ENCODE assay signal across 26 mouse cellular contexts in the genomic region with DNA sequence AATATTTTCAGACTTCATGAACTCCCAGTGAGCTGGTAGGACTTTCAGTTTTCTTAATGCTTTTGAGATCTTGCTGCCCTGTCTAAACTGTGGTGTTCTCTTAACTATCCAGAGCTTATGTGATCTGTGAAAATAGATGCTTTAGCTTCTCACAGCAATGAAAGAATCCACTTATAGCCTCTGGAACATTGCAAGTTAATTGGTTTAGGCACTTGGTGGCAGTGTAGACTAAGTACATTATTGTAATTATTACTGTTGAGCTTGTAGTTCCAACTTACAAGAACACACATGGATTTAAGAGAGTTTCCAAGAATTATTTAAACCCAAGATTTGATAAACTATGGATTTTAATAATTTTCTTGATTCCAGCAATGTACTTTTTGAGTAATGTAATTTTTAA.
A peak's percentile ranks its signal among the peaks of the same experiment; 100 is the strongest.
DNase-seq lines count a peak whose midpoint lies in the region; ATAC-seq and TF ChIP-seq lines count a peak whose summit lies in the region.
"Had no signal": no experiment of that assay in that cellular context is flagged by ENCODE, and none has a peak within 500 bp of the region (broad histone marks: within the 10 kb centered on the region; RNA-seq: fewer than 3 reads in every experiment).

No protein-coding gene starts in this region.

- DNase-seq in embryonic facial prominence, embryonic 14.5 days (ENCODE audit: low spot score) = peak; percentile 9
- DNase-seq in embryonic facial prominence, embryonic 10.5 days (ENCODE audit: low spot score) = no peak
- peak; percentile 63 for DNase-seq in midbrain, embryonic 14.5 days
- DNase-seq in midbrain, embryonic 11.5 days (ENCODE audit: low spot score, missing footprints) = no peak
- DNase-seq in brain, embryonic 18.5 days (ENCODE audit: low read depth, low spot score) = peak; percentile 22
- no peak for DNase-seq in thymus, postnatal 0 days (ENCODE audit: low spot score)
- DNase-seq: adrenal gland, adult 8-10 months; B cell, adult 2 months; cerebellum, adult 11 months; cerebellum, postnatal 14 days; gastrocnemius, adult 2 months; heart, adult 11 months; heart, postnatal 36 days; kidney, adult 2 months; kidney, postnatal 25 days; layer of hippocampus, adult 9-11 months; liver, embryonic 13.5 days; right cerebral cortex, postnatal 4 days; thymus, postnatal 25 days had no signal

- H3K9me3 ChIP-seq in embryonic facial prominence, embryonic 14.5 days (ENCODE audit: control insufficient read depth, low read length) = no peaks in the 10 kb centered on the region
- H3K9me3 ChIP-seq in embryonic facial prominence, embryonic 10.5 days = no peaks in the 10 kb centered on the region
- H3K9me3 ChIP-seq in intestine, postnatal 0 days (ENCODE audit: control insufficient read depth) = no peaks in the 10 kb centered on the region
- no peaks in the 10 kb centered on the region for H3K9me3 ChIP-seq in intestine, embryonic 15.5 days
- H3K9me3 ChIP-seq in midbrain, embryonic 14.5 days (ENCODE audit: control insufficient read depth, low read length) = no peaks in the 10 kb centered on the region
- no peaks in the 10 kb centered on the region for H3K9me3 ChIP-seq in midbrain, embryonic 11.5 days (ENCODE audit: control insufficient read depth, low read length)
- H3K9me3 ChIP-seq: heart, embryonic 13.5 days; limb, embryonic 13.5 days; liver, embryonic 13.5 days; midbrain, embryonic 15.5 days had no signal

- H3K36me3 ChIP-seq in embryonic facial prominence, embryonic 14.5 days (ENCODE audit: control insufficient read depth, insufficient read depth, low read length) = no peaks in the 10 kb centered on the region
- H3K36me3 ChIP-seq in embryonic facial prominence, embryonic 10.5 days (replicated peaks) = no peaks in the 10 kb centered on the region
- no peaks in the 10 kb centered on the region for H3K36me3 ChIP-seq in intestine, postnatal 0 days (ENCODE audit: control insufficient read depth, insufficient read depth)
- no peaks in the 10 kb centered on the region for H3K36me3 ChIP-seq in intestine, embryonic 15.5 days
- no peaks in the 10 kb centered on the region for H3K36me3 ChIP-seq in midbrain, embryonic 14.5 days (ENCODE audit: control insufficient read depth, insufficient read depth, low read length)
- no peaks in the 10 kb centered on the region for H3K36me3 ChIP-seq in midbrain, embryonic 11.5 days (ENCODE audit: control insufficient read depth, insufficient read depth, low read length)
- H3K36me3 ChIP-seq: heart, embryonic 13.5 days; limb, embryonic 13.5 days; liver, embryonic 13.5 days; midbrain, embryonic 15.5 days had no signal

- ATAC-seq in embryonic facial prominence, embryonic 14.5 days (ENCODE audit: low read depth) = no peak
- no peak for ATAC-seq in intestine, postnatal 0 days
- no peak for ATAC-seq in intestine, embryonic 15.5 days
- ATAC-seq in midbrain, embryonic 14.5 days (ENCODE audit: low FRiP score, low TSS enrichment) = no peak
- ATAC-seq in midbrain, embryonic 11.5 days (ENCODE audit: low FRiP score) = no peak
- ATAC-seq: forebrain, embryonic 16.5 days; midbrain, embryonic 15.5 days had no signal

- H3K4me3 ChIP-seq in embryonic facial prominence, embryonic 14.5 days (ENCODE audit: low read depth, low read length) = no peak overlapping the region
- H3K4me3 ChIP-seq in embryonic facial prominence, embryonic 10.5 days = no peak overlapping the region
- H3K4me3 ChIP-seq in intestine, postnatal 0 days (ENCODE audit: low read depth, low read length) = no peak overlapping the region
- H3K4me3 ChIP-seq in intestine, embryonic 15.5 days (replicated peaks) = no peak overlapping the region
- H3K4me3 ChIP-seq in midbrain, embryonic 14.5 days (replicated peaks; ENCODE audit: low read depth, low read length) = no peak overlapping the region
- H3K4me3 ChIP-seq in midbrain, embryonic 11.5 days (ENCODE audit: low read depth, low read length) = no peak overlapping the region
- H3K4me3 ChIP-seq: erythroblast, embryonic 14.5 days; gastrocnemius, adult 2 months; heart, embryonic 13.5 days; limb, embryonic 13.5 days; liver, embryonic 13.5 days; midbrain, embryonic 15.5 days had no signal

- no peak overlapping the region for H3K4me2 ChIP-seq in embryonic facial prominence, embryonic 14.5 days (ENCODE audit: low read depth, low read length)
- no peak overlapping the region for H3K4me2 ChIP-seq in intestine, postnatal 0 days (replicated peaks; ENCODE audit: low read depth)
- no peak overlapping the region for H3K4me2 ChIP-seq in intestine, embryonic 15.5 days (replicated peaks)
- no peak overlapping the region for H3K4me2 ChIP-seq in midbrain, embryonic 14.5 days (ENCODE audit: low read length)
- no peak overlapping the region for H3K4me2 ChIP-seq in midbrain, embryonic 11.5 days
- H3K4me2 ChIP-seq: heart, embryonic 13.5 days; limb, embryonic 13.5 days; liver, embryonic 13.5 days; midbrain, embryonic 15.5 days had no signal

- no peaks in the 10 kb centered on the region for H3K4me1 ChIP-seq in embryonic facial prominence, embryonic 14.5 days (ENCODE audit: control insufficient read depth, insufficient read depth, low read length)
- H3K4me1 ChIP-seq in embryonic facial prominence, embryonic 10.5 days = no peaks in the 10 kb centered on the region
- H3K4me1 ChIP-seq in intestine, postnatal 0 days (replicated peaks; ENCODE audit: control insufficient read depth, insufficient read depth, low read length) = no peaks in the 10 kb centered on the region
- H3K4me1 ChIP-seq in intestine, embryonic 15.5 days (replicated peaks) = no peaks in the 10 kb centered on the region
- H3K4me1 ChIP-seq in midbrain, embryonic 14.5 days (ENCODE audit: control insufficient read depth, insufficient read depth, low read length) = no peaks in the 10 kb centered on the region
- no peaks in the 10 kb centered on the region for H3K4me1 ChIP-seq in midbrain, embryonic 11.5 days (ENCODE audit: control insufficient read depth, insufficient read depth, low read length)
- H3K4me1 ChIP-seq: heart, embryonic 13.5 days; limb, embryonic 13.5 days; liver, embryonic 13.5 days; midbrain, embryonic 15.5 days had no signal

- H3K27ac ChIP-seq in embryonic facial prominence, embryonic 14.5 days (replicated peaks; ENCODE audit: low read depth, low read length) = no peak overlapping the region
- H3K27ac ChIP-seq in embryonic facial prominence, embryonic 10.5 days (replicated peaks) = no peak overlapping the region
- H3K27ac ChIP-seq in intestine, postnatal 0 days (ENCODE audit: low read depth, low read length) = no peak overlapping the region
- H3K27ac ChIP-seq in intestine, embryonic 15.5 days = no peak overlapping the region
- H3K27ac ChIP-seq in midbrain, embryonic 14.5 days (replicated peaks; ENCODE audit: low read depth, low read length) = no peak overlapping the region
- H3K27ac ChIP-seq in midbrain, embryonic 11.5 days (ENCODE audit: low read depth, low read length) = no peak overlapping the region
- H3K27ac ChIP-seq: gastrocnemius, adult 2 months; heart, embryonic 13.5 days; limb, embryonic 13.5 days; liver, embryonic 13.5 days; midbrain, embryonic 15.5 days had no signal

- no peaks in the 10 kb centered on the region for H3K27me3 ChIP-seq in embryonic facial prominence, embryonic 14.5 days (replicated peaks; ENCODE audit: control insufficient read depth, insufficient read depth, low read length)
- H3K27me3 ChIP-seq in embryonic facial prominence, embryonic 10.5 days (replicated peaks; ENCODE audit: low read depth, poor library complexity, severe bottlenecking) = no peaks in the 10 kb centered on the region
- no peaks in the 10 kb centered on the region for H3K27me3 ChIP-seq in intestine, postnatal 0 days (replicated peaks; ENCODE audit: control insufficient read depth, insufficient read depth, low read length)
- H3K27me3 ChIP-seq in intestine, embryonic 15.5 days (replicated peaks) = no peaks in the 10 kb centered on the region
- H3K27me3 ChIP-seq in midbrain, embryonic 14.5 days (ENCODE audit: control insufficient read depth, insufficient read depth, low read length) = no peaks in the 10 kb centered on the region
- H3K27me3 ChIP-seq in midbrain, embryonic 11.5 days (ENCODE audit: control insufficient read depth, insufficient read depth, low read length) = no peaks in the 10 kb centered on the region
- H3K27me3 ChIP-seq: heart, embryonic 13.5 days; limb, embryonic 13.5 days; liver, embryonic 13.5 days; midbrain, embryonic 15.5 days had no signal

- no peak overlapping the region for H3K9ac ChIP-seq in embryonic facial prominence, embryonic 14.5 days (ENCODE audit: low read depth, low read length)
- no peak overlapping the region for H3K9ac ChIP-seq in intestine, postnatal 0 days (ENCODE audit: low read depth, low read length)
- no peak overlapping the region for H3K9ac ChIP-seq in intestine, embryonic 15.5 days
- no peak overlapping the region for H3K9ac ChIP-seq in midbrain, embryonic 14.5 days (replicated peaks; ENCODE audit: low read length)
- H3K9ac ChIP-seq in midbrain, embryonic 11.5 days (ENCODE audit: low read length) = no peak overlapping the region
- H3K9ac ChIP-seq: heart, embryonic 13.5 days; limb, embryonic 13.5 days; liver, embryonic 13.5 days; midbrain, embryonic 15.5 days had no signal

- TF ChIP-seq CTCF in intestine, postnatal 0 days (IDR thresholded peaks at IDR 0.05; ENCODE audit: low read depth) = peak; percentile 31; the same call in 1 of the 2 replicates

Comparison
In these comparisons a context has a peak if more than half of its experiments do, and no peak if none do; other contexts are left out.
1. DNase-seq: peak in embryonic facial prominence, embryonic 14.5 days (single experiment), midbrain, embryonic 14.5 days (single experiment) and brain, embryonic 18.5 days (single experiment); none in embryonic facial prominence, embryonic 10.5 days (single experiment), midbrain, embryonic 11.5 days (single experiment) and thymus, postnatal 0 days (single experiment).